Mouse (Mus musculus): ENCODE data around the gene Pax5.

The Pax5 gene

GRCm38 (mm10) chr4:44664004-44664766 is 46.1 kb downstream of the Pax5 start:
- DNase-seq: peak; percentile 16

GRCm38 (mm10) chr4:44663489-44663888 is 46.8 kb downstream of the Pax5 start:
- DNase-seq: no peak

- no peak for DNase-seq
Measured at GRCm38 (mm10) chr4:44645181-44645580, 65.1 kb downstream of the Pax5 start.

GRCm38 (mm10) chr4:44641831-44642587 is 68.3 kb downstream of the Pax5 start:
- DNase-seq: no peak

GRCm38 (mm10) chr4:44635618-44636017 is 74.7 kb downstream of the Pax5 start:
- DNase-seq: no peak

- no peak for DNase-seq
Measured at GRCm38 (mm10) chr4:44633694-44634524, 76.4 kb downstream of the Pax5 start.

GRCm38 (mm10) chr4:44630059-44630458 is 80.2 kb downstream of the Pax5 start:
- DNase-seq: no peak

- no peak for DNase-seq
Measured at GRCm38 (mm10) chr4:44627890-44628289, 82.4 kb downstream of the Pax5 start.

- DNase-seq: no peak
Measured at GRCm38 (mm10) chr4:44625108-44625424, 85.2 kb downstream of the Pax5 start.

- DNase-seq: no peak
Measured at GRCm38 (mm10) chr4:44624232-44625107, 85.8 kb downstream of the Pax5 start.

- DNase-seq: no peak
Measured at GRCm38 (mm10) chr4:44623435-44623727, 86.9 kb downstream of the Pax5 start.

GRCm38 (mm10) chr4:44622682-44623434 is 87.4 kb downstream of the Pax5 start:
- no peak for DNase-seq

- no peak for DNase-seq
Measured at GRCm38 (mm10) chr4:44620241-44620640, 90.0 kb downstream of the Pax5 start.

GRCm38 (mm10) chr4:44614066-44614667 is 96.1 kb downstream of the Pax5 start:
- no peak for DNase-seq

- DNase-seq: no peak
Measured at GRCm38 (mm10) chr4:44612392-44612791, 97.9 kb downstream of the Pax5 start.

- no peak for DNase-seq
Measured at GRCm38 (mm10) chr4:44605453-44605852, 104.8 kb downstream of the Pax5 start.

- no peak for DNase-seq
Measured at GRCm38 (mm10) chr4:44602257-44602801, 108.0 kb downstream of the Pax5 start.

GRCm38 (mm10) chr4:44601370-44601769 is 108.9 kb downstream of the Pax5 start:
- DNase-seq: no peak

GRCm38 (mm10) chr4:44600875-44601274 is 109.4 kb downstream of the Pax5 start:
- DNase-seq: no peak

GRCm38 (mm10) chr4:44597965-44598364 is 112.3 kb downstream of the Pax5 start:
- DNase-seq: no peak

GRCm38 (mm10) chr4:44593091-44593490 is 117.2 kb downstream of the Pax5 start:
- DNase-seq: no peak
